Comparison of ENCODE assay signal across 26 mouse cellular contexts in the genomic region with DNA sequence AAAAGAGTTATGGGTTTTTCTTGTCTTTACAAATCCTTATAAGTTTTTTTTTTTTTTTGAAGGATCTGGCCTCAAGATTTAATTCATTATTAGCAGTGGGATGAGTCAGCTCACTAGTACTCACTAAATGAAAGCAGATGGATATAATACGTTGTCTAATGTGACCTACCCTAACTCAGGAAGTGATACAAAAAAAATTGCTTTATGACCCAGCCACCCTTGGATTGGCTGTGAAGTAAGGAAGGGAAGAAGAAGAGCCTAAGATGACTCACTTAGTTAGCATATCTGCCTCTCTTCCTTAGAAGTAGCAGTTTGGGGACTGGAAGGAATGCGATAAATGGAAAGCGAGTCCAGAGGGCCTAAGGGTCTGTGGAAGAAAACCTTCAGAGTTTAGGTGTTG. TPM values are rescaled to one million over a fixed set of nuclear protein-coding genes. Genes with fewer than 3 reads are reported as not detected.
"Had no signal": no experiment of that assay in that cellular context is flagged by ENCODE, and none has a peak within 500 bp of the region (broad histone marks: within the 10 kb centered on the region; RNA-seq: fewer than 3 reads in every experiment).

No protein-coding gene starts in this region.

- DNase-seq: kidney, postnatal 14 days; kidney, postnatal 4 days; left cerebral cortex, postnatal 4 days; liver, postnatal 0 days; lung, postnatal 10 days; lung, postnatal 36 days; midbrain, embryonic 14.5 days; retina, postnatal 1 day; right cerebral cortex, postnatal 25 days; spleen, adult 18-20 months; thymus, adult 2 months; thymus, postnatal 14 days; thymus, postnatal 4 days had no signal

- H3K9ac ChIP-seq: kidney, embryonic 15.5 days; limb, embryonic 12.5 days; limb, embryonic 15.5 days; liver, embryonic 14.5 days; liver, postnatal 0 days; lung, embryonic 15.5 days; neural tube, embryonic 13.5 days; stomach, embryonic 15.5 days had no signal

- H3K4me3 ChIP-seq: kidney, embryonic 15.5 days; limb, embryonic 12.5 days; limb, embryonic 15.5 days; lung, embryonic 15.5 days; neural tube, embryonic 13.5 days; stomach, embryonic 15.5 days had no signal

- H3K4me1 ChIP-seq: kidney, embryonic 15.5 days; limb, embryonic 12.5 days; lung, embryonic 15.5 days; stomach, embryonic 15.5 days had no signal

- H3K9me3 ChIP-seq: kidney, embryonic 15.5 days; limb, embryonic 12.5 days; limb, embryonic 15.5 days; lung, embryonic 15.5 days; neural tube, embryonic 13.5 days; stomach, embryonic 15.5 days had no signal

- H3K4me2 ChIP-seq: kidney, embryonic 15.5 days; limb, embryonic 12.5 days; limb, embryonic 15.5 days; liver, embryonic 11.5 days; lung, embryonic 15.5 days; midbrain, embryonic 11.5 days; neural tube, embryonic 13.5 days; stomach, embryonic 15.5 days had no signal

- H3K27me3 ChIP-seq: kidney, embryonic 15.5 days; limb, embryonic 12.5 days; limb, embryonic 15.5 days; lung, embryonic 15.5 days; neural tube, embryonic 13.5 days; stomach, embryonic 15.5 days had no signal

- ATAC-seq: liver, postnatal 0 days had no signal

- H3K27ac ChIP-seq: kidney, embryonic 15.5 days; limb, embryonic 12.5 days; limb, embryonic 15.5 days; liver, embryonic 14.5 days; lung, embryonic 15.5 days; neural tube, embryonic 13.5 days; stomach, embryonic 15.5 days had no signal

RNA-seq across cellular contexts. Expression of a gene that starts 13.2 kb away (rescaled TPM):
- total RNA-seq: neutrophil, adult 5-6 weeks had no signal

RNA-seq across cellular contexts. Expression of a gene that starts 47.4 kb away (rescaled TPM):
- total RNA-seq: megakaryocyte progenitor cell, adult 5-6 weeks; megakaryocyte-erythroid progenitor cell, adult 5-6 weeks; midbrain, postnatal 0 days; neutrophil, adult 5-6 weeks had no signal
- polyA plus RNA-seq: limb, embryonic 12.5 days; limb, embryonic 15.5 days; lung, embryonic 15.5 days; midbrain, embryonic 14.5 days; midbrain, postnatal 0 days; neural tube, embryonic 13.5 days; stomach, embryonic 15.5 days had no signal
